Mouse (Mus musculus): ENCODE results near the gene Olfr372. TPM values are rescaled to one million over a fixed set of nuclear protein-coding genes. Genes with fewer than 3 reads are reported as not detected.

Olfr372 gene
- not detected for polyA plus RNA-seq (2014; fragmentation: Illumina TruSeq; extraction: RNeasy Lipid Tissue Mini Kit (QIAGEN cat#74804); ENCODE audit: low read depth, low replicate concordance)

DNA sequence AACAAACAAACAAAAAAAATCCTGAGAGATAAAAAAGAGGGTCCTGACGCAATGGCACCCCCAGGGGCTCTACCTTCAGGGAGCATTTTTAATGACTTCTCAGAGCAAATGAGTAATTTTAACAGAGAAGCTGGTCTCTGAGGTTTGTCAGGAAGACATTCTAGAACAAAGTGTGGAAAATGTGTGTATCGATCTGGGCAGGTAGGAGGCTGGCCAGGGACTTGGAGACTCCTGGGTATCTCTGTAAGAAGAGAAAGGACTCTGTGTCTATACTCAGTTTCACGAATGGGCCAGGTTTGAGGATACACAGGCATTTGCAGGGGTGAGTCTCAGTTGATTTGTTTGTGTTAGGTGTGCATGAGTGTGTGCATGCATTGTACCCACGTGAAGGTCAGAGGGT lies at the start of gene Olfr372:
Olfr372 (plus strand) TSS at position 301 of the 400 bp plus-strand sequence.

DNA sequence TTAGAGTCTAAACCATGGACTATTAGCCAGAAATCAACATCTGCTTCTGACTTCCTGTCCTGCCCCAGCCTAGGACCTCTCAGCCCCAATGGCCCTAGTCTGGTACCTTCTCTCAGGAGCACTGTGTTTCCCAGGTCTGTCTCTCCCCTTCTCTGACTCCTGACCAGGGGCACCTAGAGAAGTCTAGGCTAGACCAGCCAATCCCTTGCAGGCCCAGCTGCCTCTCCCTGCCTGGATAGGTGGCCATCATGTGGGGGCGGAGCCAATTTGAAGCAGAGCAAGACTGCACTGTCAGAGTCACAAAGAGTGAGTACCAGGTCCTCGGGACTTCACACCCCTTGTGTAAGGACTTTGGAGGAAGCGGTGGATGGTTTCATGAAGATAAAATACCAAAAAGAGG lies 31.5 kb upstream of the Olfr372 start, which contains the start of gene Cyp4f18:
Cyp4f18 (minus strand) TSS at position 154 of the 400 bp plus-strand sequence.

DNA sequence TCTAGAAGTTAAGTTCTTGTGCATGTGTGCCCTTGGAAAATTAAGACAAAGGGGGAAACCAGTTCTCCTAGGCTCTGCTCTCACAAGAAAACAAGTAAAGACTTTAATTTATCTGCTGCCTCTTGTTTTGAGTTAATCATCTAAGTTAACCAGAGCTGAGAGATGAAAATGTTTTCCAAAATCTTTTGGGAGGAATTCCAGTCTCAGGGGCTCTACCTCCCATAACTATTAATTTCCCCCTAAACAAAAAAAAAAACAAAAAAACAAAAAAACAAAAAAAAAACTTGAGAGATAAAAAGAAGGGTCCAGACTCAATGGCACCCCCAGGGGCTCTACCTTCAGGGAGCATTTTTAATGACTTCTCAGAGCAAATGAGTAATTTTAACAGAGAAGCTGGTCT lies 41.9 kb downstream of the Olfr372 start, which contains the start of gene Olfr373:
Olfr373 (plus strand) TSS at position 301 of the 400 bp plus-strand sequence.

DNA sequence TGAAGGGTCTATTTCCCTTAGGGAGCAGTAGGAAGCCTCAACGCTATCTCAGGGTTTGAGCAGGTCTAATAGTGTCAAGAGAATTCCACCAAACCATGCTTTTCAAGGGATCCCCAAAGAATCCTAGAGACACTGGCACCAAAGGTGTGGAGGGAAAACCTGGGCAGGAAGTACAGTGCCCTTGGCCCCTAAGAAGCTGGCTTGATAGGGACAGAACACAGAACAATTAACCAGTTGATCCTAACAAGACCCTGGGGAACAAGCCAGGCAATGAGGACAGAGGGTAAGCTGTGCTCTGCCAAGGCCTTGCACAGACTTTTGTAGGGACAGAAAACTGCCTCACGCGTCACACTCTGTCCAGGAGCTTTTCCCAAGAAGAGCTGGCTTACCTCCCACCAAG lies 65.7 kb downstream of the Olfr372 start, which contains the start of gene Olfr374:
Olfr374 (plus strand) TSS at position 301 of the 400 bp plus-strand sequence.

Other genes starting within 250 kb of the Olfr372 start
- 18.0 TPM for gene Zfp709, start 159.2 kb upstream of the Olfr372 start, polyA plus RNA-seq (2014; fragmentation: Illumina TruSeq; extraction: RNeasy Lipid Tissue Mini Kit (QIAGEN cat#74804); ENCODE audit: low read depth, low replicate concordance)
- 8.5 TPM for gene Zfp882, start 132.6 kb upstream of the Olfr372 start, polyA plus RNA-seq (2014; fragmentation: Illumina TruSeq; extraction: RNeasy Lipid Tissue Mini Kit (QIAGEN cat#74804); ENCODE audit: low read depth, low replicate concordance)
- gene Zfp617, start 132.6 kb upstream of the Olfr372 start, polyA plus RNA-seq (2014; fragmentation: Illumina TruSeq; extraction: RNeasy Lipid Tissue Mini Kit (QIAGEN cat#74804); ENCODE audit: low read depth, low replicate concordance), result 149 TPM
- 51.1 TPM for gene Zfp961, start 90.2 kb upstream of the Olfr372 start, polyA plus RNA-seq (2014; fragmentation: Illumina TruSeq; extraction: RNeasy Lipid Tissue Mini Kit (QIAGEN cat#74804); ENCODE audit: low read depth, low replicate concordance)
- gene Cyp4f18, start 31.6 kb upstream of the Olfr372 start, polyA plus RNA-seq (2014; fragmentation: Illumina TruSeq; extraction: RNeasy Lipid Tissue Mini Kit (QIAGEN cat#74804); ENCODE audit: low read depth, low replicate concordance), result not detected
- gene Olfr373, start 42.0 kb downstream of the Olfr372 start, polyA plus RNA-seq (2014; fragmentation: Illumina TruSeq; extraction: RNeasy Lipid Tissue Mini Kit (QIAGEN cat#74804); ENCODE audit: low read depth, low replicate concordance), result not detected
- gene Olfr374, start 65.8 kb downstream of the Olfr372 start, polyA plus RNA-seq (2014; fragmentation: Illumina TruSeq; extraction: RNeasy Lipid Tissue Mini Kit (QIAGEN cat#74804); ENCODE audit: low read depth, low replicate concordance), result not detected
- 453 TPM for gene Tpm4, start 93.8 kb downstream of the Olfr372 start, polyA plus RNA-seq (2014; fragmentation: Illumina TruSeq; extraction: RNeasy Lipid Tissue Mini Kit (QIAGEN cat#74804); ENCODE audit: low read depth, low replicate concordance)
- 66.1 TPM for gene Rab8a, start 120.0 kb downstream of the Olfr372 start, polyA plus RNA-seq (2014; fragmentation: Illumina TruSeq; extraction: RNeasy Lipid Tissue Mini Kit (QIAGEN cat#74804); ENCODE audit: low read depth, low replicate concordance)
- 2.0 TPM for gene Hsh2d, start 148.4 kb downstream of the Olfr372 start, polyA plus RNA-seq (2014; fragmentation: Illumina TruSeq; extraction: RNeasy Lipid Tissue Mini Kit (QIAGEN cat#74804); ENCODE audit: low read depth, low replicate concordance)
- not detected for gene Cib3, start 171.6 kb downstream of the Olfr372 start, polyA plus RNA-seq (2014; fragmentation: Illumina TruSeq; extraction: RNeasy Lipid Tissue Mini Kit (QIAGEN cat#74804); ENCODE audit: low read depth, low replicate concordance)
- not detected for gene Gm11034, start 172.4 kb downstream of the Olfr372 start, polyA plus RNA-seq (2014; fragmentation: Illumina TruSeq; extraction: RNeasy Lipid Tissue Mini Kit (QIAGEN cat#74804); ENCODE audit: low read depth, low replicate concordance)
- gene Fam32a, start 178.5 kb downstream of the Olfr372 start, polyA plus RNA-seq (2014; fragmentation: Illumina TruSeq; extraction: RNeasy Lipid Tissue Mini Kit (QIAGEN cat#74804); ENCODE audit: low read depth, low replicate concordance), result 73.2 TPM
- gene Ap1m1, start 198.8 kb downstream of the Olfr372 start, polyA plus RNA-seq (2014; fragmentation: Illumina TruSeq; extraction: RNeasy Lipid Tissue Mini Kit (QIAGEN cat#74804); ENCODE audit: low read depth, low replicate concordance), result 3.1 TPM